Mouse (Mus musculus) E14TG2a.4 (cell line): ENCODE measurements around the gene Kctd7.

Source experiments
- CTCF ChIP-seq: conservative IDR thresholded peaks from 2 replicates; pipeline ENCODE4 v1.5.1; 2014; ENCODE audit warnings: low read length
- POU5F1 ChIP-seq: IDR thresholded peaks from 2 replicates; pipeline ENCODE4 v1.6.1; 2014; ENCODE audit warnings: low read length, borderline replicate concordance

DNA sequence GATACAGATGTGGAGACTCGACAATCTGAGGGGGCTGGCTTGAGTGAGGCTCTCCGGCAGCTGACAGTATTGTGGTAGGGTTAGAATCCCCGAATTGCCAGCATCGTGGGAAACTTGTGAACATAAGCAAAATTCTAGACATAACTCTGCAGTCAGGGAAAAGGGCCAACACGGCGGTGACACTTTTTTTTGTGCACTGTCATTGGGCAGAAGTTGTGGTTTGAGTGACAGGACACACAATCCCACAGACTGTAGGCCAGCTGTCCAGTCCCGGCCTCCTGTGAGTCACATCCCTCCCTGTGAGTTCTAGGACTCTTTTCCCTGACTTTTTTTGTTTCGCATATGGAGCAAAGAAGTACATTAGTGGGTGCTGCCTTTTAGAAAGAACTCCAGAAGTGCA lies 1.3 kb downstream of the Kctd7 start:
- no peak for TF ChIP-seq CTCF
- TF ChIP-seq POU5F1 = no peak
